Comparison of ENCODE assay signal across 1 mouse cellular context in genomic region chr7:127280092-127280491, GRCm38 (mm10).
A peak's percentile ranks its signal among the peaks of the same experiment; 100 is the strongest.
TF ChIP-seq lines count a peak whose summit lies in the region.

No protein-coding gene starts in this region.

TF ChIP-seq in CH12.LX, 34 proteins besides CTCF, POLR2A, EP300 and RAD21 (continued from another document):
- TF ChIP-seq ZNF384 (IDR thresholded peaks at IDR 0.05; ENCODE audit: low read depth, low read length) (no peak), IRF4 (IDR thresholded peaks at IDR 0.05; ENCODE audit: low read depth, low read length) (no peak; the same call in none of the 2 replicates), MAFK (IDR thresholded peaks at IDR 0.05; ENCODE audit: insufficient replicate concordance, low read length) (no peak), MEF2A (IDR thresholded peaks at IDR 0.05; ENCODE audit: borderline replicate concordance, low read depth, low read length) (0 out of 2 replicates have a peak, but pooled peaks have one; percentile 17), JUND (conservative IDR thresholded peaks at IDR 0.05; ENCODE audit: low read depth, low read length) (no peak), TCF12 (IDR thresholded peaks at IDR 0.05; ENCODE audit: low read depth, low read length) (peak; percentile 29; the same call in 1 of the 2 replicates), BHLHE40 (IDR thresholded peaks at IDR 0.05; ENCODE audit: low read depth, low read length) (0 out of 2 replicates have a peak, but pooled peaks have one; percentile 12), RCOR1 (conservative IDR thresholded peaks at IDR 0.05; ENCODE audit: low read depth, low read length) (no peak)
